Mouse (Mus musculus): ENCODE results near the gene Psmb8.

DNA sequence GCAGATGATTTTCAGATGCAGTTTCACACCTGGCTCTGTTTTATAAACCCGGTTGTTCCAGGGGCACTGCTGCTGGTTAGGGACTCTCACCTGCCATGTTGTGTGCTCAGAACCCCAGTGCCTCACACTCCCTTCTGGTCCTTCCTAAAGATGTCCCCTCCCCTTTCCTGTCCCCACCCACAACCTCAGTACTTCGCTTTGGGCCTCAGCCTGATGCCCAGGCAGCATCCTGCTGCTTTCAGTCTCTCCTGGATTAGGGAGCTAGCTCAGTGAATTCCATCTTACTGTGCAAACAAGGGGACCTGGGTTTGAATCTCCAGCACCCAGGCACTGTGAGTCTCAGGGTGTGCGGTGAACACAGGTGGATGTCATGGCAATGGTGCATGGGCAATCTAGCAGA is 9.9 kb downstream of the Psmb8 start:
- TF ChIP-seq POLR2A (IDR thresholded peaks at IDR 0.05; ENCODE audit: low read depth, low read length) (no peak), CTCF (IDR thresholded peaks at IDR 0.05; ENCODE audit: borderline replicate concordance, insufficient read depth, low read length) (no peak)
